Mouse (Mus musculus): ENCODE data around the gene Syde1.
"Not testable (repeated sequence)": the region's sequence is repeated elsewhere in the genome, so short reads cannot be mapped to it uniquely, and the experiment has no call there.

Gene Syde1

GRCm38 (mm10) chr10:78591406-78592328, at the start of gene Syde1:
Gene Syde1 (minus strand): TSS chr10:78591964.
- peak; percentile 73 for DNase-seq (ENCODE audit: low spot score)

- peak; percentile 66 for DNase-seq (ENCODE audit: low spot score)
These were observed 40.5 kb upstream of the Syde1 start for GRCm38 (mm10) chr10:78632311-78632710.

GRCm38 (mm10) chr10:78630194-78630593, 38.4 kb upstream of the Syde1 start:
- no peak for DNase-seq (ENCODE audit: low spot score)

- not testable (repeated sequence) for DNase-seq (ENCODE audit: low spot score)
These were observed 31.4 kb upstream of the Syde1 start for GRCm38 (mm10) chr10:78623143-78623542.

GRCm38 (mm10) chr10:78617974-78618373, 26.2 kb upstream of the Syde1 start, which contains the start of gene Olfr1357:
Gene Olfr1357 (minus strand): TSS chr10:78618074.
- DNase-seq (ENCODE audit: low spot score), result no peak

- DNase-seq (ENCODE audit: low spot score), result no peak
These were observed 15.8 kb upstream of the Syde1 start for GRCm38 (mm10) chr10:78607602-78608001.

GRCm38 (mm10) chr10:78605080-78605479, 13.3 kb upstream of the Syde1 start:
- peak; percentile 32 for DNase-seq (ENCODE audit: low spot score)

- DNase-seq (ENCODE audit: low spot score), result no peak
These were observed 8.1 kb upstream of the Syde1 start for GRCm38 (mm10) chr10:78599865-78600264.

- DNase-seq (ENCODE audit: low spot score), result no peak
These were observed 2.8 kb upstream of the Syde1 start for GRCm38 (mm10) chr10:78594566-78594965.

- DNase-seq (ENCODE audit: low spot score), result no peak
These were observed 2.4 kb upstream of the Syde1 start for GRCm38 (mm10) chr10:78594157-78594556.

GRCm38 (mm10) chr10:78593736-78594135, 2.0 kb upstream of the Syde1 start:
- no peak for DNase-seq (ENCODE audit: low spot score)

- DNase-seq (ENCODE audit: low spot score), result no peak
These were observed 1.2 kb upstream of the Syde1 start for GRCm38 (mm10) chr10:78592856-78593379.

- peak; percentile 36 for DNase-seq (ENCODE audit: low spot score)
These were observed 1.0 kb downstream of the Syde1 start for GRCm38 (mm10) chr10:78590744-78591143.

- no peak for DNase-seq (ENCODE audit: low spot score)
These were observed 1.9 kb downstream of the Syde1 start for GRCm38 (mm10) chr10:78589901-78590300.

- no peak for DNase-seq (ENCODE audit: low spot score)
These were observed 2.5 kb downstream of the Syde1 start for GRCm38 (mm10) chr10:78589291-78589690.

- no peak for DNase-seq (ENCODE audit: low spot score)
These were observed 5.7 kb downstream of the Syde1 start for GRCm38 (mm10) chr10:78586026-78586425.

- no peak for DNase-seq (ENCODE audit: low spot score)
These were observed 6.2 kb downstream of the Syde1 start for GRCm38 (mm10) chr10:78585606-78586005.

- no peak for DNase-seq (ENCODE audit: low spot score)
These were observed 6.8 kb downstream of the Syde1 start for GRCm38 (mm10) chr10:78584996-78585395.

- no peak for DNase-seq (ENCODE audit: low spot score)
These were observed 7.8 kb downstream of the Syde1 start for GRCm38 (mm10) chr10:78583939-78584338.

GRCm38 (mm10) chr10:78583347-78583746, 8.4 kb downstream of the Syde1 start:
- DNase-seq (ENCODE audit: low spot score), result no peak

GRCm38 (mm10) chr10:78581121-78581520, 10.6 kb downstream of the Syde1 start:
- no peak for DNase-seq (ENCODE audit: low spot score)

GRCm38 (mm10) chr10:78578204-78578603, 13.6 kb downstream of the Syde1 start:
- no peak for DNase-seq (ENCODE audit: low spot score)

- no peak for DNase-seq (ENCODE audit: low spot score)
These were observed 15.2 kb downstream of the Syde1 start for GRCm38 (mm10) chr10:78576435-78577184.

Measured in embryo, embryonic 10.5 days (tissue).